Mouse (Mus musculus) v-Abl transformed pro-B cells (cell line): ENCODE results near the gene Lrrc17.
"Not testable (repeated sequence)": the region's sequence is repeated elsewhere in the genome, so short reads cannot be mapped to it uniquely, and the experiment has no call there.

ENCODE experiments used
- in situ Hi-C, 2 experiments: fragments of 400-800 bp; cut with MboI; formaldehyde crosslinking; loops; one replicate each; pipeline ENCODE4 v1.15.1; 2025; ENCODE audit not compliant: unreplicated experiment in 2 of 2

Lrrc17 gene

GRCm38 (mm10) chr5:21593201-21593709, 49.9 kb downstream of the Lrrc17 start:
- in situ Hi-C loops: loop anchor here (5.0 kb wide), 1 partner anchor 49 kb away; no protein-coding TSS in a partner anchor

GRCm38 (mm10) chr5:21599536-21599935, 56.2 kb downstream of the Lrrc17 start:
- in situ Hi-C loops: not testable (repeated sequence)

- in situ Hi-C loops: no loop called here
Observed at GRCm38 (mm10) chr5:21599961-21600360, 56.6 kb downstream of the Lrrc17 start.

- in situ Hi-C loops: no loop called here
Observed at GRCm38 (mm10) chr5:21605936-21606335, 62.6 kb downstream of the Lrrc17 start.

- in situ Hi-C loops: no loop called here
Observed at GRCm38 (mm10) chr5:21608311-21609304, 65.2 kb downstream of the Lrrc17 start.

- in situ Hi-C loops: no loop called here
Observed at GRCm38 (mm10) chr5:21610996-21611395, 67.6 kb downstream of the Lrrc17 start.

- in situ Hi-C loops: not testable (repeated sequence)
Observed at GRCm38 (mm10) chr5:21614299-21614698, 70.9 kb downstream of the Lrrc17 start.

- in situ Hi-C loops: no loop called here
Observed at GRCm38 (mm10) chr5:21616450-21617009, 73.2 kb downstream of the Lrrc17 start.
